Mouse (Mus musculus) CH12.LX (cell line): ENCODE data around the gene Hdac4. TPM values are rescaled to one million over a fixed set of nuclear protein-coding genes. Genes with fewer than 3 reads are reported as not detected.

ENCODE experiments used
- DNase-seq: peaks from one replicate; pipeline ENCODE4 v3.0.0-alpha.2; 2013; ENCODE audit errors: extremely low read depth
- H3K27ac ChIP-seq: 2 replicates; pipeline ENCODE4 v1.5.1; 2012; ENCODE audit warnings: low read depth, mild to moderate bottlenecking, control low read depth, moderate library complexity; ENCODE audit not compliant: insufficient read depth
- H3K27me3 ChIP-seq: replicated peaks from 2 replicates; pipeline ENCODE3; 2012; ENCODE audit warnings: inconsistent platforms
- H3K36me3 ChIP-seq, 2 experiments: replicated peaks in 1 of 2; 2 replicates each; pipeline versions ENCODE3 to v1.6.1; 2012; ENCODE audit warnings: inconsistent platforms in 1 of 2, low read length in 1 of 2, mild to moderate bottlenecking in 1 of 2, mixed read lengths in 1 of 2, moderate library complexity in 1 of 2; ENCODE audit not compliant: control insufficient read depth in 1 of 2, insufficient read depth in 1 of 2
- H3K4me1 ChIP-seq, 2 experiments: 2 replicates each; pipeline ENCODE4 v1.6.1; 2012; ENCODE audit warnings: inconsistent platforms in 1 of 2, moderate library complexity in 1 of 2; ENCODE audit not compliant: insufficient read depth in 2 of 2, control insufficient read depth in 1 of 2
- H3K4me2 ChIP-seq: 2 replicates; pipeline ENCODE4 v1.6.1; 2012; ENCODE audit warnings: low read depth, mild to moderate bottlenecking, control low read depth; ENCODE audit not compliant: poor library complexity, insufficient read depth, severe bottlenecking
- H3K4me3 ChIP-seq, 3 experiments: fragments of 150-350 bp in 1 of 3; sonication (generic) in 1 of 3; replicated peaks in 1 of 3; 2 replicates each; pipeline versions ENCODE3 to v1.5.1; 2011 to 2012; ENCODE audit warnings: low read depth in 2 of 3, low read length in 2 of 3, mild to moderate bottlenecking in 2 of 3, moderate library complexity in 2 of 3, control low read depth in 1 of 3, improper control_type of control experiment in 1 of 3, inconsistent platforms in 1 of 3, mixed read lengths in 1 of 3; ENCODE audit not compliant: poor library complexity in 1 of 3
- H3K79me2 ChIP-seq: replicated peaks from 2 replicates; pipeline ENCODE4 v1.6.1; 2012; ENCODE audit warnings: mild to moderate bottlenecking, moderate library complexity; ENCODE audit not compliant: control insufficient read depth, poor library complexity, insufficient read depth, severe bottlenecking; ENCODE audit errors: extremely low read depth
- H3K9ac ChIP-seq: 2 replicates; pipeline ENCODE4 v1.6.1; 2012; ENCODE audit warnings: low read depth, mild to moderate bottlenecking, control low read depth, moderate library complexity; ENCODE audit not compliant: insufficient read depth
- H3K9me3 ChIP-seq: replicated peaks from 2 replicates; pipeline ENCODE3; 2012; ENCODE audit warnings: low read length, inconsistent platforms, mixed read lengths
- CHD1 ChIP-seq: IDR thresholded peaks from 2 replicates; pipeline ENCODE4 v1.6.1; 2012; ENCODE audit warnings: low read depth, low read length, improper control_type of control experiment, inconsistent platforms
- E2F4 ChIP-seq: IDR thresholded peaks from 2 replicates; pipeline ENCODE4 v1.6.1; 2011; ENCODE audit warnings: low read depth, low read length, improper control_type of control experiment; ENCODE audit not compliant: insufficient replicate concordance
- ELF1 ChIP-seq: IDR thresholded peaks from 2 replicates; pipeline ENCODE4 v1.6.1; 2014; ENCODE audit warnings: low read depth, mild to moderate bottlenecking, inconsistent platforms, low read length, improper control_type of control experiment
- GABPA ChIP-seq: IDR thresholded peaks from 2 replicates; pipeline ENCODE4 v1.6.1; 2012; ENCODE audit warnings: low read depth, low read length, improper control_type of control experiment, inconsistent platforms; ENCODE audit not compliant: insufficient replicate concordance
- JUN ChIP-seq: IDR thresholded peaks from 2 replicates; pipeline ENCODE4 v1.6.1; 2011; ENCODE audit warnings: low read depth, mild to moderate bottlenecking, low read length, improper control_type of control experiment, moderate library complexity; ENCODE audit not compliant: insufficient read depth
- JUND ChIP-seq: conservative IDR thresholded peaks from 2 replicates; pipeline ENCODE4 v1.6.1; 2011; ENCODE audit warnings: low read depth, low read length, improper control_type of control experiment
- KAT2A ChIP-seq: IDR thresholded peaks from 2 replicates; pipeline ENCODE4 v1.6.1; 2012; ENCODE audit warnings: low read length, improper control_type of control experiment, inconsistent platforms; ENCODE audit not compliant: insufficient replicate concordance
- MAZ ChIP-seq: IDR thresholded peaks from 2 replicates; pipeline ENCODE4 v1.6.1; 2012; ENCODE audit warnings: low read depth, mild to moderate bottlenecking, inconsistent platforms, low read length, improper control_type of control experiment, moderate library complexity
- MXI1 ChIP-seq: IDR thresholded peaks from 2 replicates; pipeline ENCODE4 v1.6.1; 2011; ENCODE audit warnings: mild to moderate bottlenecking, low read depth, low read length, improper control_type of control experiment
- MYC ChIP-seq: IDR thresholded peaks from 2 replicates; pipeline ENCODE4 v1.6.1; 2011; ENCODE audit warnings: low read depth, mild to moderate bottlenecking, improper control_type of control experiment, low read length
- NELFE ChIP-seq: IDR thresholded peaks from 2 replicates; pipeline ENCODE4 v1.6.1; 2011; ENCODE audit warnings: low read depth, low read length, improper control_type of control experiment
- NRF1 ChIP-seq: IDR thresholded peaks from 2 replicates; pipeline ENCODE4 v1.6.1; 2014; ENCODE audit warnings: low read depth, mild to moderate bottlenecking, inconsistent platforms, low read length, improper control_type of control experiment, moderate library complexity
- PAX5 ChIP-seq: IDR thresholded peaks from 2 replicates; pipeline ENCODE4 v1.6.1; 2012; ENCODE audit warnings: low read length, inconsistent platforms, mixed read lengths
- RAD21 ChIP-seq: IDR thresholded peaks from 2 replicates; pipeline ENCODE4 v1.6.1; 2011; ENCODE audit warnings: low read depth, mild to moderate bottlenecking, low read length, improper control_type of control experiment, moderate library complexity
- TBP ChIP-seq: conservative IDR thresholded peaks from 2 replicates; pipeline ENCODE4 v1.6.1; 2011; ENCODE audit warnings: low read depth, low read length, improper control_type of control experiment
- UBTF ChIP-seq: IDR thresholded peaks from 2 replicates; pipeline ENCODE4 v1.6.1; 2012; ENCODE audit warnings: low read depth, mild to moderate bottlenecking, inconsistent platforms, low read length, improper control_type of control experiment, moderate library complexity
- ZC3H11A ChIP-seq: IDR thresholded peaks from 2 replicates; pipeline ENCODE4 v1.6.1; 2012; ENCODE audit warnings: low read depth, mild to moderate bottlenecking, inconsistent platforms, low read length, improper control_type of control experiment
- ZMIZ1 ChIP-seq: IDR thresholded peaks from 2 replicates; pipeline ENCODE4 v1.6.1; 2012; ENCODE audit warnings: low read depth, mild to moderate bottlenecking, inconsistent platforms, low read length, improper control_type of control experiment
- ZNF384 ChIP-seq: IDR thresholded peaks from 2 replicates; pipeline ENCODE4 v1.6.1; 2012; ENCODE audit warnings: low read depth, low read length, improper control_type of control experiment, inconsistent platforms
- dilution Hi-C: fragments of 300-500 bp; cut with MboI; formaldehyde crosslinking; loops from 2 replicates; pipeline ENCODE4 v1.14.3; 2020; ENCODE audit warnings: low sequenced_read_pairs; ENCODE audit not compliant: extremely low pct_unique_long_range_greater_than_20kb, extremely low pct_ligation_motif_present
- in situ Hi-C: fragments of 300-500 bp; cut with MboI; formaldehyde crosslinking; loops from 3 replicates; pipeline ENCODE4 v1.14.3; 2019; ENCODE audit warnings: low sequenced_read_pairs, low pct_ligation_motif_present, low pct_unique_long_range_greater_than_20kb, mixed read lengths
- polyA plus RNA-seq: library from polyadenylated mRNA; unstranded; fragments of >175 nt; gene quantifications from 2 replicates; pipeline ENCODE4 v1.2.1, GENCODE M21; 2012; ENCODE audit warnings: low read depth; ENCODE audit not compliant: insufficient read length
- total RNA-seq, 2 experiments: library from RNA; depleted of rRNA; stranded (reverse); fragments of 300-350 nt in 1 of 2; fragments of >200 nt in 1 of 2; gene quantifications; 2 replicates each; pipeline ENCODE4 v1.2.3; 2012 to 2014

The Hdac4 gene
- total and polyA plus RNA-seq, 3 experiments, result 2.4 to 6.3 (median 4.3) TPM

DNA sequence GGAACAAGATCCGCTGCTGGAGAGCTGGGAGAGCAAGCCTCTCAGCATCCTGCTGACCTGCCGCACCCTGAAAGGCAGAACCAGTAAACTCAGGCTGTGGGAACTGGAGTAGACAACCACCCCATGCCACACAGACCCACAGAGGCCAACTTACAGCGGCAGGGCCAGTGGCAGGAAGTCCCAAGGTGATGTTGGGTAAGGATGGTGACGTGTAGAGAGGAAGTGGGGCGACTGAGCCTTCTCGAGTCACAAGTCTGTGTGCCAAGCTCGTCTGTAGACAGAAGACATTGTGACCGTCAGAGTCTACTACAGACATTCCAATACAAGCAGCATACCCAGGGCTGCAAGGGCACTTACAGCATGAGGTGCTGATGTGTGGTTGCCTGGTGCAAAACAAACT is 211.0 kb downstream of the Hdac4 start:
- no peaks in the 10 kb centered on the region for H3K27me3 ChIP-seq
- H3K79me2 ChIP-seq, result no peaks in the 10 kb centered on the region
- H3K36me3 ChIP-seq, result peaks cover 40 to 84% of the 10 kb centered on the region in 2 experiments
- H3K4me3 ChIP-seq, result no peak overlapping the region
- in situ Hi-C loops (no loop called here), dilution Hi-C loops (no loop called here)
- H3K27ac ChIP-seq, result no peak overlapping the region
- no peak overlapping the region for H3K4me2 ChIP-seq
- no peak for TF ChIP-seq NELFE
- no peak for TF ChIP-seq UBTF
- no peak for TF ChIP-seq ELF1
- TF ChIP-seq KAT2A, result no peak
- no peak for TF ChIP-seq PAX5
- no peak for TF ChIP-seq MAZ
- no peak for TF ChIP-seq GABPA
- no peak for TF ChIP-seq MYC
- no peak for TF ChIP-seq RAD21
- no peak for TF ChIP-seq CHD1
- TF ChIP-seq ZNF384, result no peak
- no peak for TF ChIP-seq JUND
- TF ChIP-seq ZC3H11A, result no peak
- TF ChIP-seq ZMIZ1, result no peak
- no peak for TF ChIP-seq JUN
- TF ChIP-seq E2F4, result no peak
- no peak for TF ChIP-seq NRF1
- TF ChIP-seq TBP, result no peak
- no peak for TF ChIP-seq MXI1
- H3K9ac ChIP-seq, result no peak overlapping the region
- no peak for DNase-seq
- H3K4me1 ChIP-seq, result peaks cover 0 to 9% of the 10 kb centered on the region in 2 experiments; a peak in 1 of 4 replicates
- H3K9me3 ChIP-seq, result no peaks in the 10 kb centered on the region

DNA sequence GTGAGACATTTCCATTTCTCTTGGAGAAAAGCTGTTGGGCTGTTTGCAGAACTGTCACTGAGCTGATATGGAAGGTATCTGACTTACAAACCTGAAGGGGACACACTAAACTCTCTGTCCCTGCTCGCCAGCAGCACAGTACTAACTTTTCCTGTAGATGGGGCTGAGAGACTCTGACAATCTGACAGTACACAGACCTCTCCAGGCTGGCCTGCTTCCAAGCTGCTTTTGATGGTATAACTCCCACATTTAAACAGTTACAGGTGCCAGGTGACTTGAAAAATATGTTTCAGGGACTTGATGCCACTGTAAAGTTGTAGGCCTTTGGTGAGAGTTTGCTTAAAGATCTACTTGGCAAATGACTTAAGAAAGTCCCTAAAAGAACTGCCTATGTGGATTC is 214.1 kb downstream of the Hdac4 start:
- dilution Hi-C loops, result no loop called here
- no peak for DNase-seq
- H3K4me3 ChIP-seq, result no peak overlapping the region
- in situ Hi-C loops, result no loop called here
- H3K9ac ChIP-seq, result no peak overlapping the region
- TF ChIP-seq RAD21 (peak; percentile 12), ELF1 (no peak)
- peaks cover 0 to 16% of the 10 kb centered on the region in 2 experiments; a peak in 3 of 4 replicates for H3K4me1 ChIP-seq
- no peaks in the 10 kb centered on the region for H3K79me2 ChIP-seq
- no peaks in the 10 kb centered on the region for H3K9me3 ChIP-seq
- no peak overlapping the region for H3K4me2 ChIP-seq
- no peak overlapping the region for H3K27ac ChIP-seq
- peaks cover 30 to 72% of the 10 kb centered on the region in 2 experiments for H3K36me3 ChIP-seq
- H3K27me3 ChIP-seq, result no peaks in the 10 kb centered on the region
